ENCODE assay signal across 8 mouse cellular contexts in the genomic region with DNA sequence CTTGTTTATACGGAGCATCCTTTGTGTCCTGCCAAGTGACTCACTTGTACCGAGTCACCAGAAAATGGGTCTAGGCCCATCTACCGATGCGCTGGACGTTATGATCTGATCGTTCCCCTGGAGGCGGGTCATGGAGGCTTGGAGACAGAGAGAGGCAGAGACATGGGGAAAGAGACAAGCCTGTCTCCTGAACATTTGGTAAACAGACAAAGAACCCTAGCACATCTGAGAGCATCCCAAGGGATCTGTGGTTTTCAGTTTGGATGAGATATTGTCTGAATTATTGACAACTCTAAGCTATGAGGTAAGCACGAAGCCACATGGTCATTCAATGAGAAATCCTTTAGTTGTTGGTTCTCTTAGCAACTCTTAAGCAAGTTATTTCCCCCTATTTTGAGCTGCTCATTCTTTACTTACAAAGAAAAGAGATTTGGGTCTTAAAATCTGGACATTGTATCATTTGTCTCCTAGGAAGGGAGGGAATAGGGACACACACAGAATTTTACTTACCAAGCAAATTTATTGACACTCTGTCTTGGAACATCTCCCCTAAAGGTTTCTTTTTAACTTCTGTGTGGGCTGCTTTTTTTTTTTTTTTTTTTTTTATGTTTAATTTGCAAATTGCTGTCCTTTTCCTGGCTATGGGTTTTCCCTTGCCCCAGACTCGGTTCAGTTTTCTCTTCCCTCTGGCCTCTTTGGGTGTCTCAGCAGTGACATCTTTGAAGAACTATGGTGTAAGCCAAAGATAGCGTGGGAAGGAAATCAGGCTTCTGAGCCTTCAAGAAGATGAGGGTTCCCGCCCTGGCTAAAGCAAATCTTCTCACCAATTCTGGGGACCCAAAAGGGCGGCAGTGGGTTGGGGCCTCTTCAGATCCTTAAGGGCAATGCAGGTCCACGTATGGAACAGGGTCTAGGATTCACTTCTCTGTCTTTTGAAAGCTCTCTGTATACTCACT. TPM values are rescaled to one million over a fixed set of nuclear protein-coding genes. Genes with fewer than 3 reads are reported as not detected.
DNase-seq lines count a peak whose midpoint lies in the region; ATAC-seq and TF ChIP-seq lines count a peak whose summit lies in the region.

No protein-coding gene starts in this region.

- 68% methylated on average over 13 of the region's 13 CpGs for WGBS in kidney, postnatal 0 days
- WGBS in forebrain, embryonic 16.5 days: 61% methylated on average over 13 of the region's 13 CpGs
- 69% methylated on average over 13 of the region's 13 CpGs for WGBS in limb, embryonic 13.5 days
- WGBS in stomach, embryonic 16.5 days: 64% methylated on average over 13 of the region's 13 CpGs

- peaks cover 21% of the 10 kb centered on the region; the same call in 1 of the 2 replicates for H3K4me1 ChIP-seq in kidney, postnatal 0 days (replicated peaks; ENCODE audit: insufficient read depth, low read length)
- H3K4me1 ChIP-seq in forebrain, embryonic 16.5 days (replicated peaks; ENCODE audit: control insufficient read depth, insufficient read depth, low read length): peaks cover 39% of the 10 kb centered on the region
- peaks cover 42% of the 10 kb centered on the region for H3K4me1 ChIP-seq in limb, embryonic 13.5 days
- H3K4me1 ChIP-seq in stomach, embryonic 16.5 days (ENCODE audit: control insufficient read depth, insufficient read depth, low read length): peaks cover 32% of the 10 kb centered on the region

- no peak for TF ChIP-seq CTCF in kidney, postnatal 0 days (IDR thresholded peaks at IDR 0.05; ENCODE audit: low read depth)

- no peaks in the 10 kb centered on the region for H3K27me3 ChIP-seq in kidney, postnatal 0 days (ENCODE audit: insufficient read depth, low read length)
- no peaks in the 10 kb centered on the region for H3K27me3 ChIP-seq in forebrain, embryonic 16.5 days (replicated peaks; ENCODE audit: control insufficient read depth, insufficient read depth, low read length)
- no peaks in the 10 kb centered on the region for H3K27me3 ChIP-seq in limb, embryonic 13.5 days
- no peaks in the 10 kb centered on the region for H3K27me3 ChIP-seq in stomach, embryonic 16.5 days (ENCODE audit: control insufficient read depth, insufficient read depth, low read length)

- ATAC-seq in kidney, postnatal 0 days (replicated peaks; ENCODE audit: low FRiP score, low read depth): no peak
- ATAC-seq in forebrain, embryonic 16.5 days: no peak; the same call in 1 of the 2 replicates
- peak; percentile 9; the same call in 1 of the 2 replicates for ATAC-seq in limb, embryonic 13.5 days (ENCODE audit: low FRiP score, low read depth)
- no peak for ATAC-seq in stomach, embryonic 16.5 days (ENCODE audit: insufficient read depth, low FRiP score)

- peak overlapping the region; percentile 89 for H3K9ac ChIP-seq in kidney, postnatal 0 days (ENCODE audit: low read depth, low read length)
- peak overlapping the region; percentile 97 for H3K9ac ChIP-seq in forebrain, embryonic 16.5 days (replicated peaks; ENCODE audit: low read depth, low read length)
- peak overlapping the region; percentile 95; the same call in 1 of the 2 replicates for H3K9ac ChIP-seq in limb, embryonic 13.5 days
- peak overlapping the region; percentile 84 for H3K9ac ChIP-seq in stomach, embryonic 16.5 days (ENCODE audit: low read length)

- H3K4me2 ChIP-seq in kidney, postnatal 0 days (ENCODE audit: low read length): peak overlapping the region; percentile 94
- peak overlapping the region; percentile 85 for H3K4me2 ChIP-seq in forebrain, embryonic 16.5 days (ENCODE audit: low read length)
- H3K4me2 ChIP-seq in limb, embryonic 13.5 days (replicated peaks): peak overlapping the region; percentile 91
- H3K4me2 ChIP-seq in stomach, embryonic 16.5 days (ENCODE audit: low read depth, low read length): peak overlapping the region; percentile 90

- DNase-seq in kidney, postnatal 0 days (ENCODE audit: low spot score): no peak
- DNase-seq in kidney, postnatal 10 days: no peak
- DNase-seq in MEL-GATA-1-ER (ENCODE audit: extremely low read depth, low read depth): peak; percentile 28
- DNase-seq in frontal cortex, postnatal 25 days (ENCODE audit: low spot score in 2 of 2): no peak
- no peak for DNase-seq in layer of hippocampus, adult 18-20 months (ENCODE audit: low spot score in 2 of 2)

- H3K4me3 ChIP-seq in kidney, postnatal 0 days (replicated peaks; ENCODE audit: low read depth, low read length): peak overlapping the region; percentile 82
- H3K4me3 ChIP-seq in forebrain, embryonic 16.5 days (replicated peaks; ENCODE audit: low read length): peak overlapping the region; percentile 96
- peak overlapping the region; percentile 88 for H3K4me3 ChIP-seq in limb, embryonic 13.5 days
- H3K4me3 ChIP-seq in stomach, embryonic 16.5 days (replicated peaks; ENCODE audit: low read length): peak overlapping the region; percentile 68

- no peaks in the 10 kb centered on the region for H3K36me3 ChIP-seq in kidney, postnatal 0 days (ENCODE audit: insufficient read depth, low read length)
- no peaks in the 10 kb centered on the region for H3K36me3 ChIP-seq in forebrain, embryonic 16.5 days (ENCODE audit: control insufficient read depth, insufficient read depth)
- no peaks in the 10 kb centered on the region for H3K36me3 ChIP-seq in limb, embryonic 13.5 days
- H3K36me3 ChIP-seq in stomach, embryonic 16.5 days (ENCODE audit: control insufficient read depth, insufficient read depth, low read length): no peaks in the 10 kb centered on the region

- H3K9me3 ChIP-seq in kidney, postnatal 0 days (replicated peaks; ENCODE audit: low read length): no peaks in the 10 kb centered on the region
- no peaks in the 10 kb centered on the region for H3K9me3 ChIP-seq in forebrain, embryonic 16.5 days (ENCODE audit: control insufficient read depth, low read length)
- no peaks in the 10 kb centered on the region for H3K9me3 ChIP-seq in limb, embryonic 13.5 days
- H3K9me3 ChIP-seq in stomach, embryonic 16.5 days (replicated peaks; ENCODE audit: control insufficient read depth, low read length): no peaks in the 10 kb centered on the region

- H3K27ac ChIP-seq in kidney, postnatal 0 days: peak overlapping the region; percentile 85
- peak overlapping the region; percentile 77 for H3K27ac ChIP-seq in forebrain, embryonic 16.5 days (ENCODE audit: low read length)
- peak overlapping the region; percentile 52; the same call in 1 of the 2 replicates for H3K27ac ChIP-seq in limb, embryonic 13.5 days
- H3K27ac ChIP-seq in stomach, embryonic 16.5 days (ENCODE audit: low read length): peak overlapping the region; percentile 76

RNA-seq across cellular contexts. Expression of gene Heg1, which starts 0.7 kb away (rescaled TPM):
- 17.2 and 17.6 TPM in 2 replicates for polyA plus RNA-seq in kidney, postnatal 0 days (2015; fragmentation: Nextera tagmentation; extraction: Ambion mirVana)
- 18.6 and 19.7 TPM in 2 replicates for polyA plus RNA-seq in forebrain, embryonic 16.5 days (2015; fragmentation: Nextera tagmentation; extraction: Ambion mirVana)
- 14.7 and 16.0 TPM in 2 replicates for polyA plus RNA-seq in limb, embryonic 13.5 days (2015; fragmentation: Nextera tagmentation; extraction: Ambion mirVana)
- 13.8 and 16.1 TPM in 2 replicates for polyA plus RNA-seq in stomach, embryonic 16.5 days (2015; fragmentation: Nextera tagmentation; extraction: Ambion mirVana)
- total RNA-seq in layer of hippocampus, adult 18-20 months (2021): 10 to 100 TPM; 21.1 to 21.4 TPM
